Mouse (Mus musculus) testis, adult 2 months (tissue): ENCODE results near the gene Vcpkmt. TPM values are rescaled to one million over a fixed set of nuclear protein-coding genes. Genes with fewer than 3 reads are reported as not detected.

Experiments
- H3K27ac ChIP-seq: fragments of 200-500 bp; 2 replicates; pipeline ENCODE4 v1.5.1; 2012; ENCODE audit warnings: low read depth, low read length; ENCODE audit not compliant: control insufficient read depth, insufficient read depth
- H3K27me3 ChIP-seq: fragments of 200-500 bp; 2 replicates; pipeline ENCODE4 v1.6.1; 2012; ENCODE audit warnings: mild to moderate bottlenecking, low read length, moderate library complexity; ENCODE audit not compliant: control insufficient read depth, insufficient read depth
- H3K36me3 ChIP-seq: fragments of 200-500 bp; 2 replicates; pipeline ENCODE4 v1.6.1; 2012; ENCODE audit warnings: mild to moderate bottlenecking, low read length; ENCODE audit not compliant: control insufficient read depth, insufficient read depth
- H3K4me1 ChIP-seq: fragments of 200-500 bp; 2 replicates; pipeline ENCODE4 v1.6.1; 2012; ENCODE audit warnings: low read length; ENCODE audit not compliant: control insufficient read depth, insufficient read depth
- H3K4me3 ChIP-seq: fragments of 200-500 bp; 2 replicates; pipeline ENCODE4 v1.5.1; 2012; ENCODE audit warnings: low read depth, mild to moderate bottlenecking, low read length, moderate library complexity, mixed read lengths; ENCODE audit not compliant: control insufficient read depth
- CTCF ChIP-seq: fragments of 200-500 bp; IDR thresholded peaks from 2 replicates; pipeline ENCODE4 v1.5.1; 2012; ENCODE audit warnings: low read depth, mild to moderate bottlenecking, inconsistent platforms, low read length, moderate library complexity; ENCODE audit not compliant: control insufficient read depth, insufficient read depth, insufficient replicate concordance
- POLR2A ChIP-seq: fragments of 200-500 bp; IDR thresholded peaks from 2 replicates; pipeline ENCODE4 v1.6.1; 2012; ENCODE audit warnings: low read depth, mild to moderate bottlenecking, inconsistent platforms, low read length, moderate library complexity; ENCODE audit not compliant: control insufficient read depth
- polyA plus RNA-seq: library from polyadenylated mRNA; depleted of rRNA; stranded (reverse); fragments of >200 nt; gene quantifications from 2 replicates; pipeline ENCODE4 v1.2.3, GENCODE M21; 2012; rRNA removed

The Vcpkmt gene
- polyA plus RNA-seq, 1 experiment: 4.3 TPM

GRCm38 (mm10) chr12:69528275-69529032, 54.4 kb downstream of the Vcpkmt start:
- H3K4me3 ChIP-seq: no peak overlapping the region

More at GRCm38 (mm10) chr12:69528275-69529032, 54.4 kb downstream of the Vcpkmt start:
- H3K4me1 ChIP-seq: peaks cover 2% of the 10 kb centered on the region
- no peak overlapping the region for H3K27ac ChIP-seq
- no peak for TF ChIP-seq POLR2A
- TF ChIP-seq CTCF: no peak
- no peaks in the 10 kb centered on the region for H3K36me3 ChIP-seq
- no peaks in the 10 kb centered on the region for H3K27me3 ChIP-seq

Other genes with a start within 250 kb of the Vcpkmt start
- gene Nemf, start 225.9 kb downstream of the Vcpkmt start, polyA plus RNA-seq: 6.2 and 9.2 TPM in 2 replicates
- gene Arf6, start 210.9 kb downstream of the Vcpkmt start, polyA plus RNA-seq: 32.4 and 37.2 TPM in 2 replicates
- gene Gm9887, start 210.6 kb downstream of the Vcpkmt start, polyA plus RNA-seq: 26.1 and 49.9 TPM in 2 replicates
- gene Sos2, start 98.8 kb upstream of the Vcpkmt start, polyA plus RNA-seq: 6.8 and 7.6 TPM in 2 replicates
- 8.1 and 9.4 TPM in 2 replicates for gene L2hgdh, start 141.8 kb upstream of the Vcpkmt start, polyA plus RNA-seq
- gene Atp5s, start 141.9 kb upstream of the Vcpkmt start, polyA plus RNA-seq: 70.7 and 93.4 TPM in 2 replicates
- gene Cdkl1, start 208.2 kb upstream of the Vcpkmt start, polyA plus RNA-seq: 7.9 and 8.2 TPM in 2 replicates